Mouse (Mus musculus): Measurements from ENCODE around the gene Olfr1465. TPM values are rescaled to one million over a fixed set of nuclear protein-coding genes. Genes with fewer than 3 reads are reported as not detected.

Olfr1465 gene
- polyA plus RNA-seq (2014; fragmentation: Nextera tagmentation; extraction: Ambion mirVana), result not detected in 2 replicates

DNA sequence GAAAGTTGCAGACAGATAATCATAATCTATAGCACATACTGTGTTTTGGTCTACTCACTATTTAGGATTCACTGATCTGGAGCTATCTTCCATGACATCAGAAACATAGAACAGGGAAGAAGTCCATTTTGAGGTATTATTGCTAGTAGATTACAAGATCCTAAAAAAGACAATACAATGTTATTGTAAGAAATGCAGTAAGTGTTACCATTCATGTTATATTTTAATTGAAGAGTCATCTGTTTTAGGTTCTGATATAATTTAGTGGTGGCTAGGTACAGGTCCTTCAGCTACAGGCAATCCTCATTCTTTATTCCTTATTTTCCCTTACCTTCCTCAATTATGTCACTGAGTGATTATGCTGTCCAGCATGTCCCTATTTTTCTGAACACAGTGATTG is at the start of gene Olfr1465:
Olfr1465 (minus strand) TSS at position 101 of the 400 bp plus-strand sequence.
- Histone ChIP-seq H3K4me3 (ENCODE audit: low read depth, low read length) (no peak within 1 kb of the TSS), H3K4me2 (ENCODE audit: low read length) (no peak within 1 kb of the TSS), H3K9me3 (ENCODE audit: control insufficient read depth, low read length) (no peaks in the 10 kb centered on the region), H3K27ac (ENCODE audit: low read depth) (no peak within 1 kb of the TSS), H3K36me3 (ENCODE audit: control insufficient read depth, insufficient read depth, low read length) (no peaks in the 10 kb centered on the region), H3K9ac (ENCODE audit: low read length) (no peak within 1 kb of the TSS), H3K4me1 (replicated peaks; ENCODE audit: control insufficient read depth, insufficient read depth, low read length) (no peaks in the 10 kb centered on the region), H3K27me3 (replicated peaks; ENCODE audit: control insufficient read depth, insufficient read depth, low read length) (no peaks in the 10 kb centered on the region)
- DNase-seq (ENCODE audit: low spot score) (no peak), ATAC-seq (replicated peaks; ENCODE audit: low FRiP score, low TSS enrichment, low read depth) (no peak)

DNA sequence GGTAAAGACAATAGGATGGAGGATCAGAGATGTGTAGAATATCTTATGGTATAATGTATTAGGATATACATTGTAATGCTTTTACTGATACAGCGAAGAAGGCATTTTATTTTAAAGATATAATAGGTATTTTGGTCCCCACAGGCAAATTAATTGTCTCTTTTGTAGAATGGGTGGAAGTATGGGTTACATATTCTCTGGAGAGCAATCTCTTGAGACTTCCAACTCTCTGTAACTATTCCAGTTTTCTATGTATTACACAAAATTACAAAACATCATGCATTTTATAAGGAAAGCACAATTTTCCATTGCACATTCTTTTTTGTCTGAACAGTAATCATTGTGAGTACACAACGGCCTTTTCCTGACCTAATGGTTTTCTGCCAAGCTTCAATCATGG is 46.6 kb upstream of the Olfr1465 start, which contains the start of gene Olfr1467:
Olfr1467 (plus strand) TSS at position 301 of the 400 bp plus-strand sequence.
- H3K9ac ChIP-seq (ENCODE audit: low read length), result no peak within 1 kb of the TSS
- H3K36me3 ChIP-seq (ENCODE audit: control insufficient read depth, insufficient read depth, low read length), result no peaks in the 10 kb centered on the region
- no peak within 1 kb of the TSS for H3K4me3 ChIP-seq (ENCODE audit: low read depth, low read length)
- no peak within 1 kb of the TSS for H3K4me2 ChIP-seq (ENCODE audit: low read length)
- ATAC-seq (replicated peaks; ENCODE audit: low FRiP score, low TSS enrichment, low read depth) (no peak), DNase-seq (ENCODE audit: low spot score) (no peak)
- no peaks in the 10 kb centered on the region for H3K4me1 ChIP-seq (replicated peaks; ENCODE audit: control insufficient read depth, insufficient read depth, low read length)
- no peaks in the 10 kb centered on the region for H3K27me3 ChIP-seq (replicated peaks; ENCODE audit: control insufficient read depth, insufficient read depth, low read length)
- no peaks in the 10 kb centered on the region for H3K9me3 ChIP-seq (ENCODE audit: control insufficient read depth, low read length)
- H3K27ac ChIP-seq (ENCODE audit: low read depth), result no peak within 1 kb of the TSS
- WGBS, result 78% methylated on average over 2 of the region's 2 CpGs

DNA sequence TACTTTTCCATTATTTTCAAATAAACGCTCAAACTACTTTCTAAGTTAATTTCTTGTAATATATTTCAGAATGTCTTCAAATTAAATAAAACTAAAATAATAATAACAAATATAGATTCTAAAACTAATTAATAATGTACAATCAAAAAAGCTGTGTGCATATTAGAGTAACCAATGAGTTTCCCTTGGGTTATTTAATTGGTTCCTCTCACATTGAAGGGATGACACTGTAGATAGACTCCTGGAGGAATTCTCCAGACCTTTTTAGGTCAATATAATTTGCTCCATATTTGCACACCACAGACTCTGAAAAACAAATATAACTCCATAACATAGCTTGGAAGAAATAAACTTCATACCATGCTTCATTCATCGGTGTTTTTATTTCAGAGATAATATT is 23.2 kb upstream of the Olfr1465 start, which contains the start of gene Olfr1466:
Olfr1466 (plus strand) TSS at position 301 of the 400 bp plus-strand sequence.
- WGBS, result 93% methylated on average over 2 of the region's 2 CpGs
- no peak within 1 kb of the TSS for H3K9ac ChIP-seq (ENCODE audit: low read length)
- no peak within 1 kb of the TSS for H3K4me2 ChIP-seq (ENCODE audit: low read length)
- H3K9me3 ChIP-seq (ENCODE audit: control insufficient read depth, low read length), result no peaks in the 10 kb centered on the region
- DNase-seq (ENCODE audit: low spot score) (no peak), ATAC-seq (replicated peaks; ENCODE audit: low FRiP score, low TSS enrichment, low read depth) (no peak)
- H3K27me3 ChIP-seq (replicated peaks; ENCODE audit: control insufficient read depth, insufficient read depth, low read length), result no peaks in the 10 kb centered on the region
- no peak within 1 kb of the TSS for H3K27ac ChIP-seq (ENCODE audit: low read depth)
- H3K4me3 ChIP-seq (ENCODE audit: low read depth, low read length), result no peak within 1 kb of the TSS
- no peaks in the 10 kb centered on the region for H3K36me3 ChIP-seq (ENCODE audit: control insufficient read depth, insufficient read depth, low read length)
- no peaks in the 10 kb centered on the region for H3K4me1 ChIP-seq (replicated peaks; ENCODE audit: control insufficient read depth, insufficient read depth, low read length)

Other genes with a start within 250 kb of the Olfr1465 start
- gene Olfr1457, start 217.7 kb downstream of the Olfr1465 start, polyA plus RNA-seq (2014; fragmentation: Nextera tagmentation; extraction: Ambion mirVana), result not detected in 2 replicates
- not detected in 2 replicates for gene Olfr1458, start 208.8 kb downstream of the Olfr1465 start, polyA plus RNA-seq (2014; fragmentation: Nextera tagmentation; extraction: Ambion mirVana)
- 0.03 TPM in 1 of 2 replicates, not detected in the other for gene Olfr1459, start 166.0 kb downstream of the Olfr1465 start, polyA plus RNA-seq (2014; fragmentation: Nextera tagmentation; extraction: Ambion mirVana)
- gene Olfr1461, start 152.5 kb downstream of the Olfr1465 start, polyA plus RNA-seq (2014; fragmentation: Nextera tagmentation; extraction: Ambion mirVana), result not detected in 2 replicates
- not detected in 2 replicates for gene Olfr1462, start 129.8 kb downstream of the Olfr1465 start, polyA plus RNA-seq (2014; fragmentation: Nextera tagmentation; extraction: Ambion mirVana)
- gene Olfr1463, start 84.2 kb downstream of the Olfr1465 start, polyA plus RNA-seq (2014; fragmentation: Nextera tagmentation; extraction: Ambion mirVana), result not detected in 2 replicates
- gene Olfr1466, start 23.3 kb upstream of the Olfr1465 start, polyA plus RNA-seq (2014; fragmentation: Nextera tagmentation; extraction: Ambion mirVana), result not detected in 2 replicates
- gene Olfr1467, start 46.7 kb upstream of the Olfr1465 start, polyA plus RNA-seq (2014; fragmentation: Nextera tagmentation; extraction: Ambion mirVana), result not detected in 2 replicates
- gene Olfr1469, start 92.3 kb upstream of the Olfr1465 start, polyA plus RNA-seq (2014; fragmentation: Nextera tagmentation; extraction: Ambion mirVana), result not detected in 2 replicates
- gene Olfr1471, start 127.9 kb upstream of the Olfr1465 start, polyA plus RNA-seq (2014; fragmentation: Nextera tagmentation; extraction: Ambion mirVana), result not detected in 2 replicates
- not detected in 2 replicates for gene Olfr1472, start 140.5 kb upstream of the Olfr1465 start, polyA plus RNA-seq (2014; fragmentation: Nextera tagmentation; extraction: Ambion mirVana)
- gene Olfr1474, start 154.0 kb upstream of the Olfr1465 start, polyA plus RNA-seq (2014; fragmentation: Nextera tagmentation; extraction: Ambion mirVana), result not detected in 2 replicates
- not detected in 2 replicates for gene Olfr1475, start 164.7 kb upstream of the Olfr1465 start, polyA plus RNA-seq (2014; fragmentation: Nextera tagmentation; extraction: Ambion mirVana)
- not detected in 2 replicates for gene Olfr1477, start 185.0 kb upstream of the Olfr1465 start, polyA plus RNA-seq (2014; fragmentation: Nextera tagmentation; extraction: Ambion mirVana)
- not detected in 2 replicates for gene Olfr1480, start 212.4 kb upstream of the Olfr1465 start, polyA plus RNA-seq (2014; fragmentation: Nextera tagmentation; extraction: Ambion mirVana)

Measured in intestine, embryonic 14.5 days (tissue).